Mouse (Mus musculus): ENCODE measurements around the gene Mafg.

Mafg gene

GRCm38 (mm10) chr11:120620195-120620594 lies 13.2 kb downstream of the Mafg start:
- DNase-seq (ENCODE audit: low spot score), result no peak

- no peak for DNase-seq (ENCODE audit: low spot score)
Observed at GRCm38 (mm10) chr11:120618619-120619535, 14.5 kb downstream of the Mafg start.

GRCm38 (mm10) chr11:120617519-120618112 lies 15.8 kb downstream of the Mafg start, which contains the start of gene Pcyt2:
TSS of gene Pcyt2 (minus strand) at chr11:120617936.
- DNase-seq (ENCODE audit: low spot score), result peak; percentile 92

GRCm38 (mm10) chr11:120616617-120617294 lies 16.6 kb downstream of the Mafg start:
- DNase-seq (ENCODE audit: low spot score), result no peak

GRCm38 (mm10) chr11:120615606-120616203 lies 17.7 kb downstream of the Mafg start:
- DNase-seq (ENCODE audit: low spot score), result no peak

GRCm38 (mm10) chr11:120615167-120615566 lies 18.2 kb downstream of the Mafg start:
- DNase-seq (ENCODE audit: low spot score), result no peak

- no peak for DNase-seq (ENCODE audit: low spot score)
Observed at GRCm38 (mm10) chr11:120613976-120614375, 19.4 kb downstream of the Mafg start.

GRCm38 (mm10) chr11:120613481-120613972 lies 19.9 kb downstream of the Mafg start:
- DNase-seq (ENCODE audit: low spot score), result no peak

GRCm38 (mm10) chr11:120612763-120613162 lies 20.6 kb downstream of the Mafg start:
- DNase-seq (ENCODE audit: low spot score), result peak; percentile 68

GRCm38 (mm10) chr11:120610477-120611046 lies 22.8 kb downstream of the Mafg start:
- no peak for DNase-seq (ENCODE audit: low spot score)

GRCm38 (mm10) chr11:120609250-120609649 lies 24.1 kb downstream of the Mafg start:
- DNase-seq (ENCODE audit: low spot score), result no peak

- no peak for DNase-seq (ENCODE audit: low spot score)
Observed at GRCm38 (mm10) chr11:120608241-120609034, 25.0 kb downstream of the Mafg start, which contains the start of gene Npb. TSS of gene Npb (plus strand) at chr11:120608477.

GRCm38 (mm10) chr11:120606764-120607163 lies 26.6 kb downstream of the Mafg start:
- DNase-seq (ENCODE audit: low spot score), result no peak

- no peak for DNase-seq (ENCODE audit: low spot score)
Observed at GRCm38 (mm10) chr11:120605667-120606066, 27.7 kb downstream of the Mafg start.

- no peak for DNase-seq (ENCODE audit: low spot score)
Observed at GRCm38 (mm10) chr11:120603545-120603944, 29.9 kb downstream of the Mafg start.

- DNase-seq (ENCODE audit: low spot score), result no peak
Observed at GRCm38 (mm10) chr11:120600716-120601115, 32.7 kb downstream of the Mafg start.

GRCm38 (mm10) chr11:120598990-120599549 lies 34.3 kb downstream of the Mafg start:
- no peak for DNase-seq (ENCODE audit: low spot score)

- peak; percentile 94 for DNase-seq (ENCODE audit: low spot score)
Observed at GRCm38 (mm10) chr11:120598283-120598989, 35.0 kb downstream of the Mafg start, which contains the start of the genes Alyref and Anapc11. TSS of gene Alyref (minus strand) at chr11:120598365. TSS of gene Anapc11 (plus strand) at chr11:120598421.
